Mouse (Mus musculus): ENCODE measurements at regions not wholly inside any gene's neighbourhood (a gene's known extent, or its start where the extent isn't known, plus 50 kb on each side); places are given as distances from the start of the nearest gene placed in this dataset.
A peak's percentile ranks its signal among the peaks of the same experiment; 100 is the strongest.

DNA sequence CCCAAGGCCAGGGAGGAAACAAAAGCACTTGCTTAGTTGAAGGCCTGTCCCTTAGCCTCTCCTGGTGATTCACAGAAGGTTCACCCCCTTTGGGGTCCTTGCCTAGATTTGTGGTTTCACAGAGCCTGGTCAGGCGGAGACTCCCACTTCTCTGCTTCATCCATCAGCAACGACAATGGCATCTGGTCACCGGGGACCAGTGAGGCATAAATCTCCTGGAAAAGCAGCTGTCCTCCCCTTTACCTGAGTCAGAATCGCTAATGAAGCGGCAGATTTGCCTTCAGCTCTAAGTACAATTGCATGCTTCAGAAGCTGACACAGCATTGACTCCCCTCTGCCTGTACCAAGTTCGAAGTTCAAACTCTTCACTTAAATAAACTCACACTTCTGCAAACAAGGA is 353.7 kb upstream of the Atp11b start:
- ATAC-seq (replicated peaks; ENCODE audit: insufficient number of reproducible peaks, low FRiP score, low TSS enrichment), result no peak
- Histone ChIP-seq H3K4me1 (ENCODE audit: control insufficient read depth, insufficient read depth, low read length) (peaks cover 4% of the 10 kb centered on the region; the same call in 1 of the 2 replicates), H3K27me3 (ENCODE audit: control insufficient read depth, insufficient read depth, low read length) (no peaks in the 10 kb centered on the region), H3K36me3 (ENCODE audit: control insufficient read depth, insufficient read depth, low read length) (no peaks in the 10 kb centered on the region), H3K4me3 (ENCODE audit: low read depth, low read length) (no peak overlapping the region), H3K9ac (ENCODE audit: low read depth, low read length) (no peak overlapping the region), H3K9me3 (replicated peaks; ENCODE audit: control insufficient read depth, low read length) (no peaks in the 10 kb centered on the region), H3K4me2 (no peak overlapping the region), H3K27ac (ENCODE audit: low read depth, low read length) (no peak overlapping the region)
- 58% methylated on average over 6 of the region's 6 CpGs for WGBS (ENCODE audit: insufficient replicate concordance)

DNA sequence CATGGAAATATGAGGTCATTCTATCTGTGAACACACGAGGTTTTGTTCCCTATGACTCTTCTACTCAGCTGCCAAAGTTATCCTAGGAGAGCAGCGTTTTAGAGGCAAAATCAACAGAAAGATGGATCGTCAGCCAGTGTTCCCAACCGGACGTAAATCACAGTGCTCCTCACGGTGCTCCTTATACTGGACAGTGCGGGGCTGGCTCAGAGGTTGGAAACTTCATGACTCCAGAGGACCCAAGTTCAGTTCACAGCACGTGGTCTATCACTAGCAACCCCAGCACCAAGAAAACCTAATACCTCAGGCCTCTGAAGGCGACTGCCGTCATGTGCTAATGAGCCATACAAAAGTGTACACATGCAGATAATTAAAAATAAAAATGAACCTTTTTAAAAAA is 351.2 kb upstream of the Atp11b start:
- Histone ChIP-seq H3K36me3 (ENCODE audit: control insufficient read depth, insufficient read depth, low read length) (no peaks in the 10 kb centered on the region), H3K27me3 (ENCODE audit: control insufficient read depth, insufficient read depth, low read length) (no peaks in the 10 kb centered on the region), H3K9ac (ENCODE audit: low read depth, low read length) (no peak overlapping the region), H3K4me3 (ENCODE audit: low read depth, low read length) (no peak overlapping the region), H3K9me3 (replicated peaks; ENCODE audit: control insufficient read depth, low read length) (no peaks in the 10 kb centered on the region), H3K27ac (ENCODE audit: low read depth, low read length) (no peak overlapping the region), H3K4me2 (no peak overlapping the region), H3K4me1 (ENCODE audit: control insufficient read depth, insufficient read depth, low read length) (peaks cover 6% of the 10 kb centered on the region; the same call in 1 of the 2 replicates)
- WGBS (ENCODE audit: insufficient replicate concordance), result 86% methylated on average over 10 of the region's 10 CpGs
- ATAC-seq (replicated peaks; ENCODE audit: insufficient number of reproducible peaks, low FRiP score, low TSS enrichment), result no peak

DNA sequence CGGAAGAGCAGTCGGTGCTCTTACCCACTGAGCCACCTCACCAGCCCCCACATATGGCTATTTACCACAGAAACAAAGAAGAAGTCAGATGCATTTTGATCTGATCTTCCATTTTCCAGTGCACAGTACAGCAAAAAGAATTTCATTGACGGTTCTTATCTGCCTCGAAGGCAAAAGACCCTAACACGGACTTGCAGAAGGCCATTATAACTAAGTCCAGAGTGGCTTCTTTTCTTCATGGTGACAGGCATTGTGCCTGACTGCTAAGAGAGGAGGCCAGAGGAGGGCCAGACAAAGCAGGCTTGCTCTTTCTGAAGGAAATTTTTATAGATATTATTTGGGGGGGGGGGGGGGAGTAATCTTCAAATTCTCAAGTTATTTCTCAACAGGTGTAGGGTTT is 350.0 kb upstream of the Atp11b start:
- Histone ChIP-seq H3K36me3 (ENCODE audit: control insufficient read depth, insufficient read depth, low read length) (no peaks in the 10 kb centered on the region), H3K9ac (ENCODE audit: low read depth, low read length) (no peak overlapping the region), H3K4me2 (no peak overlapping the region), H3K4me3 (ENCODE audit: low read depth, low read length) (no peak overlapping the region), H3K27me3 (ENCODE audit: control insufficient read depth, insufficient read depth, low read length) (no peaks in the 10 kb centered on the region), H3K4me1 (ENCODE audit: control insufficient read depth, insufficient read depth, low read length) (peaks cover 6% of the 10 kb centered on the region; the same call in 1 of the 2 replicates), H3K9me3 (replicated peaks; ENCODE audit: control insufficient read depth, low read length) (no peaks in the 10 kb centered on the region), H3K27ac (ENCODE audit: low read depth, low read length) (no peak overlapping the region)
- 77% methylated on average over 5 of the region's 5 CpGs for whole genome bisulfite sequencing (ENCODE audit: insufficient replicate concordance)
- ATAC-seq (replicated peaks; ENCODE audit: insufficient number of reproducible peaks, low FRiP score, low TSS enrichment), result no peak

DNA sequence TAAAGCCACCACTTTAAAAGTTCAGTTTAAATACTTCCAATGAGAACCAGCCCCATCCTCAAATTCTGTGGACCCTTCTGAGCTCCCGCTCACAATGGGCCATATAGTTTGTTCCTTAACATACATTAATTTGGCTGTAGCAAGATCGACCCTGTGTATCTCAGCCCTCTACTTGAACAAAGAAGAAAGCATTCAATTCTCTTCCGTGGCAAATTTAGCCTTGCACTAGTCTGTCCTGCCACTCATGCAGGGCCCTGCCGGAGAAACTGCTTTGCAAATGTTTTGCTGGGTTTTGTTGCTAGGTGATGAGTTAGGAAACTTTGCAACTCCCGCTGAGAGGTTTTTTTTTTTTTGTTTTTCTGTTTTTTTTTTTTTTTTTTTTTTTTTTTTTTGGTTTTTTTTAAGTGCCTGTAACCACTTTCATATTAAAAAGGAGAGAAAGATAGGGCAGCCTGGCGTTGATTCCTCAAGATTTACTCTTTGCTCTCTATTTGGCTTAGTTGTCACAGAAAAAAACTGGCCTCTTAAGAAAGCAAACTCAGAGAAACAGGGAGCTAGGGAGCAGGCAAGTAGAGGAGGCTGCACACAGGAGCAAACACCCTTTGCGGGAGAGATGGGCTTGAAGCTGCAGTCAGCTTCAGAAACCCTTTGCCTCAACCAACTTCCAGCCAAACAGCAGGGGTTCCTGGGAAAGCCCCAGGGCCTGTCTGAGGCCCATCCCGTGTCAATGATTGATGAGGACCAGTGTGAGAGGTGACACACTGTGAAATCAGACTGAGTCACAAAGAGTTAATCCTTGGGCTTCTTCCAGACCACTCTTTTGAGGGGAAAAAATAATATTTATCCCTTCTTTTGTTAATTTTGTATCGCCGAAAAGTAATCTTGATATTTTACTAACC is 349.2 kb upstream of the Atp11b start:
- H3K27ac ChIP-seq (ENCODE audit: low read depth, low read length), result no peak overlapping the region
- H3K4me2 ChIP-seq, result peak overlapping the region; percentile 52
- 17% methylated on average over 10 of the region's 10 CpGs for WGBS (ENCODE audit: insufficient replicate concordance)
- peaks cover 6% of the 10 kb centered on the region; the same call in 1 of the 2 replicates for H3K4me1 ChIP-seq (ENCODE audit: control insufficient read depth, insufficient read depth, low read length)
- ATAC-seq (replicated peaks; ENCODE audit: insufficient number of reproducible peaks, low FRiP score, low TSS enrichment), result no peak
- no peak overlapping the region for H3K4me3 ChIP-seq (ENCODE audit: low read depth, low read length)
- no peaks in the 10 kb centered on the region for H3K36me3 ChIP-seq (ENCODE audit: control insufficient read depth, insufficient read depth, low read length)
- no peaks in the 10 kb centered on the region for H3K9me3 ChIP-seq (replicated peaks; ENCODE audit: control insufficient read depth, low read length)
- H3K27me3 ChIP-seq (ENCODE audit: control insufficient read depth, insufficient read depth, low read length), result no peaks in the 10 kb centered on the region
- no peak overlapping the region for H3K9ac ChIP-seq (ENCODE audit: low read depth, low read length)

DNA sequence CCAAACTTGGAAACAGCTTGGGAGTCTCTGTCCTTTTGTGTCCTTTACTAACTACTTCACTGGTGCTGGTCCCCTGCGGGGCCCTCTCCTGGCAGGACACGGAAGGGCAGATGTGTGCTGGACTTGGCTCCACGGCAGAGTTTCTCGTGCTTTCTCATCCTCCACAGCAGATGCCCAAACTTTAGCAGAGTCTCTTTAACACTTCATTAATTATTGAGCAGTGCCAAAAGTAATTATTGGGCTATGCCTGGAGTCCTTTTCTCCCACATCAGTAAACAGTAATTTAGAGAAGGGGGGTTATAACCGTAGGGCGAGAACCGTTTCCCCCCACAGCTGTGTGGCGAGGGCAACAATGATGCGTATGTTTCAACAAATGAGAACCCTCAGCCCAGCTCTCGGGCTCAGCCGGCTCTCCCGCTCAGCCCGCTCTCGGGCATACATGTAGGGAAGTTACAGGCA is 348.3 kb upstream of the Atp11b start:
- Histone ChIP-seq H3K9me3 (replicated peaks; ENCODE audit: control insufficient read depth, low read length) (no peaks in the 10 kb centered on the region), H3K4me3 (ENCODE audit: low read depth, low read length) (no peak overlapping the region), H3K36me3 (ENCODE audit: control insufficient read depth, insufficient read depth, low read length) (no peaks in the 10 kb centered on the region), H3K27ac (ENCODE audit: low read depth, low read length) (no peak overlapping the region), H3K9ac (ENCODE audit: low read depth, low read length) (no peak overlapping the region), H3K4me2 (peak overlapping the region; percentile 52), H3K4me1 (ENCODE audit: control insufficient read depth, insufficient read depth, low read length) (peaks cover 6% of the 10 kb centered on the region; the same call in 1 of the 2 replicates), H3K27me3 (ENCODE audit: control insufficient read depth, insufficient read depth, low read length) (no peaks in the 10 kb centered on the region)
- WGBS (ENCODE audit: insufficient replicate concordance), result 57% methylated on average over 14 of the region's 14 CpGs
- no peak for ATAC-seq (replicated peaks; ENCODE audit: insufficient number of reproducible peaks, low FRiP score, low TSS enrichment)

DNA sequence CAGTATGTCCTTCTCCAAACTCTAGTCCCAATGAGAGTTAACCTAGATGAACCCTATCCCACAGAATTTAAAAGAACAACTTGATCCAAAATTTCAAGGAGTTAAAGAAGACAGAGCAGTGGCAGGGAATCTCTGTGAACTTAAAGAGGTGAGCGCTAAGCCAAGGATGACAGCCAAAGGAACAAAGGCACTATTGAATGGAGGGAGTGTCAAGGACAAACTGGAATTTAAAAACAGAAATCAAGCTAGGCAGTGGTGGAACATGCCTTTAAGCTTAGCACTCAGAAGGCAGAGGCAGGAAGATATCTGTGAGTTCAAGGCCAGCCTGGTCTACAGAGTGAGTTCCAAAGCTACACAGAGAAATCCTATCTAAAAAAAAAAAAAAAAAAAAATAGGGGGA is 316.2 kb upstream of the Atp11b start:
- no peaks in the 10 kb centered on the region for H3K36me3 ChIP-seq (ENCODE audit: control insufficient read depth, insufficient read depth, low read length)
- no peak overlapping the region for H3K27ac ChIP-seq (ENCODE audit: low read depth, low read length)
- H3K9ac ChIP-seq (ENCODE audit: low read depth, low read length), result no peak overlapping the region
- no peak for ATAC-seq (replicated peaks; ENCODE audit: insufficient number of reproducible peaks, low FRiP score, low TSS enrichment)
- H3K4me2 ChIP-seq, result no peak overlapping the region
- H3K4me3 ChIP-seq (ENCODE audit: low read depth, low read length), result no peak overlapping the region
- H3K9me3 ChIP-seq (replicated peaks; ENCODE audit: control insufficient read depth, low read length), result no peaks in the 10 kb centered on the region
- no peaks in the 10 kb centered on the region for H3K4me1 ChIP-seq (ENCODE audit: control insufficient read depth, insufficient read depth, low read length)
- H3K27me3 ChIP-seq (ENCODE audit: control insufficient read depth, insufficient read depth, low read length), result no peaks in the 10 kb centered on the region
- 90% methylated on average over 1 of the region's 1 CpGs for WGBS (ENCODE audit: insufficient replicate concordance)

DNA sequence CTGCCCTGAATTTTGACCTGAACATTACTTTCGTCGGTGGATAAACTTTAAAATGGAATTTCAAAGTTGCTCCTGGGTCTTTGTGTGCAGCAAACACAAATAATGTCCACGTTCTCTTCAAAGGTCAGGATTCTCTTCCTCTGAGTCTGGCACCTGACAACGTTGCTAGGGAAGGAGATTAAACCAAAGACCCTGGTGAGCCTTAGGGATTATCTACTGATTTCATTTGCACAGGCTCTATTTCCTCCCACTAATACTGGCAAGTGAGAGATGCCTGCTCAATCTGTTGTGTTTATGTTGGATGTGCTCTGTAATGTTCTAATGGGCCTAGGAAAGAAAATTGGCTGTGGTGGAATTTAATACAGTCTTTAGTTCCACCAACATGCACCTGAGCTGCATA is 291.0 kb upstream of the Atp11b start:
- no peak for ATAC-seq (replicated peaks; ENCODE audit: insufficient number of reproducible peaks, low FRiP score, low TSS enrichment)

DNA sequence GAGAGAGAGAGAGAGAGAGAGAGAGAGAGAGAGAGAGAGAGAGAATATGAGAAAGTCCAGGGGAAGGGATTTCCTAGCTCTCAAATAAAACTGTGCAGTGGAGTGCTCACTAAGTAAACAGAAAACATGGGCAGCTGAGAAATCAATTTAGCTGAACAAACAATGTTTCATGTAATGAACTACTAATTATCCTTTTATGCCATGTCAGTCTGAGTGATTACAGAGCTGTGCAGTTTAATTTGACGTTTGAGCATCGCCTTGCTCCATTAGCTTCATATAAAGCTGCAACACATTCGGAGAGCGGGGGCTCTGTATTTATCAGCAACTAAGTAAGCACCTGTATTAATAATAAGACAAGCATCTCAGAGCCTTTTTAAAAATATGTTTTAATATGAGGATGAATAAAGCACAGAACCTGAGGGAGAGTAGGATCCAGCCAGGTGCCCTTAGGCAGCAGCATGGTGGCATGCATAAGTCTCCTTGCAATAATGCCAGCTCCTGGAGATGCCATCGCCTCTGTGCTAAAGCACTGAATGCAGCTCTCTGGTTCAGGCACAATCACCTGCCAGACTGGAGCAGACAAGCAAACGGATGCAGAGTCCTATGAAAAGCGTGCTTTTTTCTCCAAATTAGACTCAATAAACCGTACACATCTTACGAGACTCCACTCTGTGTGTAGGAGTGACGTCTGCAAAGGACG is 289.5 kb upstream of the Atp11b start:
- H3K36me3 ChIP-seq (ENCODE audit: control insufficient read depth, insufficient read depth, low read length), result no peaks in the 10 kb centered on the region
- 81% methylated on average over 11 of the region's 11 CpGs for WGBS (ENCODE audit: insufficient replicate concordance)
- H3K4me3 ChIP-seq (ENCODE audit: low read depth, low read length), result no peak overlapping the region
- no peak for ATAC-seq (replicated peaks; ENCODE audit: insufficient number of reproducible peaks, low FRiP score, low TSS enrichment)
- no peak overlapping the region for H3K4me2 ChIP-seq
- no peak overlapping the region for H3K9ac ChIP-seq (ENCODE audit: low read depth, low read length)
- H3K9me3 ChIP-seq (replicated peaks; ENCODE audit: control insufficient read depth, low read length), result no peaks in the 10 kb centered on the region
- no peaks in the 10 kb centered on the region for H3K27me3 ChIP-seq (ENCODE audit: control insufficient read depth, insufficient read depth, low read length)
- H3K27ac ChIP-seq (ENCODE audit: low read depth, low read length), result no peak overlapping the region
- H3K4me1 ChIP-seq (ENCODE audit: control insufficient read depth, insufficient read depth, low read length), result no peaks in the 10 kb centered on the region

More for the DNA sequence above, 291.0 kb upstream of the Atp11b start:
- Histone ChIP-seq H3K9me3 (replicated peaks; ENCODE audit: control insufficient read depth, low read length) (no peaks in the 10 kb centered on the region), H3K4me3 (ENCODE audit: low read depth, low read length) (no peak overlapping the region), H3K4me2 (no peak overlapping the region), H3K27ac (ENCODE audit: low read depth, low read length) (no peak overlapping the region), H3K36me3 (ENCODE audit: control insufficient read depth, insufficient read depth, low read length) (no peaks in the 10 kb centered on the region), H3K27me3 (ENCODE audit: control insufficient read depth, insufficient read depth, low read length) (no peaks in the 10 kb centered on the region), H3K4me1 (ENCODE audit: control insufficient read depth, insufficient read depth, low read length) (no peaks in the 10 kb centered on the region; the same call in 1 of the 2 replicates), H3K9ac (ENCODE audit: low read depth, low read length) (no peak overlapping the region)
- WGBS (ENCODE audit: insufficient replicate concordance), result 41% methylated on average over 4 of the region's 4 CpGs

Measured in heart, embryonic 11.5 days (tissue).